Mouse (Mus musculus): ENCODE measurements at regions not wholly inside any gene's neighbourhood (a gene's known extent, or its start where the extent isn't known, plus 50 kb on each side); places are given as distances from the start of the nearest gene placed in this dataset.

GRCm38 (mm10) chr11:7423276-7424081, 209.8 kb upstream of the Igfbp3 start:
- Histone ChIP-seq H3K27ac (peak overlapping the region; percentile 45; the same call in 1 of the 2 replicates), H3K27me3 (ENCODE audit: insufficient read depth, poor library complexity, severe bottlenecking) (no peaks in the 10 kb centered on the region), H3K36me3 (no peaks in the 10 kb centered on the region), H3K4me1 (replicated peaks) (peaks cover 11% of the 10 kb centered on the region), H3K4me3 (peak overlapping the region; percentile 9; the same call in 1 of the 2 replicates), H3K9me3 (no peaks in the 10 kb centered on the region)
- peak; percentile 14 for DNase-seq (ENCODE audit: low spot score)
- WGBS = 11% methylated on average over 13 of the region's 13 CpGs

- no peak overlapping the region for H3K4me3 ChIP-seq
- H3K36me3 ChIP-seq = no peaks in the 10 kb centered on the region
- WGBS = 68% methylated on average over 3 of the region's 3 CpGs
- no peaks in the 10 kb centered on the region for H3K9me3 ChIP-seq
- no peak overlapping the region for H3K27ac ChIP-seq
- DNase-seq (ENCODE audit: low spot score) = no peak
- H3K27me3 ChIP-seq (ENCODE audit: insufficient read depth, poor library complexity, severe bottlenecking) = no peaks in the 10 kb centered on the region
- H3K4me1 ChIP-seq (replicated peaks) = no peaks in the 10 kb centered on the region
Measured at GRCm38 (mm10) chr11:7412631-7413030, 198.9 kb upstream of the Igfbp3 start.

- H3K27ac ChIP-seq = no peak overlapping the region
- no peak overlapping the region for H3K4me3 ChIP-seq
- DNase-seq (ENCODE audit: low spot score) = no peak
- no peaks in the 10 kb centered on the region for H3K27me3 ChIP-seq (ENCODE audit: insufficient read depth, poor library complexity, severe bottlenecking)
- H3K4me1 ChIP-seq (replicated peaks) = no peaks in the 10 kb centered on the region
- H3K9me3 ChIP-seq = no peaks in the 10 kb centered on the region
- no peaks in the 10 kb centered on the region for H3K36me3 ChIP-seq
Measured at GRCm38 (mm10) chr11:7408992-7409391, 195.3 kb upstream of the Igfbp3 start.

- H3K4me1 ChIP-seq (replicated peaks) = no peaks in the 10 kb centered on the region
- no peak overlapping the region for H3K4me3 ChIP-seq
- no peaks in the 10 kb centered on the region for H3K9me3 ChIP-seq
- no peaks in the 10 kb centered on the region for H3K36me3 ChIP-seq
- H3K27ac ChIP-seq = no peak overlapping the region
- 89% methylated on average over 4 of the region's 4 CpGs for WGBS
- H3K27me3 ChIP-seq (ENCODE audit: insufficient read depth, poor library complexity, severe bottlenecking) = no peaks in the 10 kb centered on the region
- DNase-seq (ENCODE audit: low spot score) = no peak
Measured at GRCm38 (mm10) chr11:7404666-7405065, 190.9 kb upstream of the Igfbp3 start.

- Histone ChIP-seq H3K4me1 (replicated peaks) (no peaks in the 10 kb centered on the region), H3K27ac (no peak overlapping the region), H3K4me3 (no peak overlapping the region), H3K27me3 (ENCODE audit: insufficient read depth, poor library complexity, severe bottlenecking) (no peaks in the 10 kb centered on the region), H3K9me3 (no peaks in the 10 kb centered on the region), H3K36me3 (no peaks in the 10 kb centered on the region)
- no peak for DNase-seq (ENCODE audit: low spot score)
- WGBS = 81% methylated on average over 1 of the region's 1 CpGs
Measured at GRCm38 (mm10) chr11:7371835-7372234, 158.1 kb upstream of the Igfbp3 start.

- Histone ChIP-seq H3K4me3 (no peak overlapping the region), H3K27ac (no peak overlapping the region), H3K9me3 (no peaks in the 10 kb centered on the region), H3K36me3 (no peaks in the 10 kb centered on the region), H3K27me3 (ENCODE audit: insufficient read depth, poor library complexity, severe bottlenecking) (no peaks in the 10 kb centered on the region), H3K4me1 (replicated peaks) (no peaks in the 10 kb centered on the region)
- WGBS = 93% methylated on average over 3 of the region's 3 CpGs
- no peak for DNase-seq (ENCODE audit: low spot score)
Measured at GRCm38 (mm10) chr11:7361388-7361787, 147.7 kb upstream of the Igfbp3 start.

GRCm38 (mm10) chr11:7348601-7349000, 134.9 kb upstream of the Igfbp3 start:
- no peaks in the 10 kb centered on the region for H3K9me3 ChIP-seq
- H3K27me3 ChIP-seq (ENCODE audit: insufficient read depth, poor library complexity, severe bottlenecking) = no peaks in the 10 kb centered on the region
- no peaks in the 10 kb centered on the region for H3K4me1 ChIP-seq (replicated peaks)
- no peak overlapping the region for H3K27ac ChIP-seq
- WGBS = 83% methylated on average over 1 of the region's 1 CpGs
- no peak for DNase-seq (ENCODE audit: low spot score)
- H3K4me3 ChIP-seq = no peak overlapping the region
- no peaks in the 10 kb centered on the region for H3K36me3 ChIP-seq

GRCm38 (mm10) chr11:7337826-7338225, 124.1 kb upstream of the Igfbp3 start:
- Histone ChIP-seq H3K9me3 (peaks cover 13% of the 10 kb centered on the region), H3K27me3 (ENCODE audit: insufficient read depth, poor library complexity, severe bottlenecking) (no peaks in the 10 kb centered on the region), H3K4me3 (no peak overlapping the region)

GRCm38 (mm10) chr11:7317409-7317970, 103.8 kb upstream of the Igfbp3 start:
- Histone ChIP-seq H3K9me3 (0 out of 2 replicates have a peak, but pooled peaks cover 3% of the 10 kb centered on the region), H3K4me3 (no peak overlapping the region), H3K27me3 (ENCODE audit: insufficient read depth, poor library complexity, severe bottlenecking) (no peaks in the 10 kb centered on the region), H3K36me3 (no peaks in the 10 kb centered on the region), H3K4me1 (replicated peaks) (no peaks in the 10 kb centered on the region), H3K27ac (no peak overlapping the region)
- 73% methylated on average over 3 of the region's 3 CpGs for WGBS
- DNase-seq (ENCODE audit: low spot score) = no peak

More at GRCm38 (mm10) chr11:7337826-7338225, 124.1 kb upstream of the Igfbp3 start:
- no peak overlapping the region for H3K27ac ChIP-seq
- H3K4me1 ChIP-seq (replicated peaks) = no peaks in the 10 kb centered on the region
- H3K36me3 ChIP-seq = no peaks in the 10 kb centered on the region
- no peak for DNase-seq (ENCODE audit: low spot score)

- no peaks in the 10 kb centered on the region for H3K36me3 ChIP-seq
- H3K4me1 ChIP-seq (replicated peaks) = no peaks in the 10 kb centered on the region
- H3K4me3 ChIP-seq = no peak overlapping the region
- H3K27ac ChIP-seq = no peak overlapping the region
- no peak for DNase-seq (ENCODE audit: low spot score)
- no peaks in the 10 kb centered on the region for H3K27me3 ChIP-seq (ENCODE audit: insufficient read depth, poor library complexity, severe bottlenecking)
- H3K9me3 ChIP-seq = no peaks in the 10 kb centered on the region
Measured at GRCm38 (mm10) chr11:7296252-7296651, 82.5 kb upstream of the Igfbp3 start.

GRCm38 (mm10) chr11:7289242-7289938, 75.7 kb upstream of the Igfbp3 start:
- Histone ChIP-seq H3K4me1 (replicated peaks) (0 out of 2 replicates have a peak, but pooled peaks cover 3% of the 10 kb centered on the region), H3K27me3 (ENCODE audit: insufficient read depth, poor library complexity, severe bottlenecking) (no peaks in the 10 kb centered on the region), H3K9me3 (no peaks in the 10 kb centered on the region), H3K36me3 (no peaks in the 10 kb centered on the region), H3K4me3 (no peak overlapping the region), H3K27ac (no peak overlapping the region)
- WGBS = 90% methylated on average over 8 of the region's 8 CpGs
- no peak for DNase-seq (ENCODE audit: low spot score)

GRCm38 (mm10) chr11:7284836-7285490, 71.2 kb upstream of the Igfbp3 start:
- Histone ChIP-seq H3K4me3 (no peak overlapping the region), H3K4me1 (replicated peaks) (peaks cover 8% of the 10 kb centered on the region; the same call in 1 of the 2 replicates), H3K27me3 (ENCODE audit: insufficient read depth, poor library complexity, severe bottlenecking) (no peaks in the 10 kb centered on the region), H3K36me3 (no peaks in the 10 kb centered on the region), H3K9me3 (no peaks in the 10 kb centered on the region), H3K27ac (no peak overlapping the region)
- DNase-seq (ENCODE audit: low spot score) = no peak
- 62% methylated on average over 4 of the region's 4 CpGs for WGBS

- DNase-seq (ENCODE audit: low spot score) = no peak
- no peak overlapping the region for H3K4me3 ChIP-seq
- peaks cover 8% of the 10 kb centered on the region; the same call in 1 of the 2 replicates for H3K4me1 ChIP-seq (replicated peaks)
- no peaks in the 10 kb centered on the region for H3K36me3 ChIP-seq
- no peak overlapping the region for H3K27ac ChIP-seq
- H3K9me3 ChIP-seq = no peaks in the 10 kb centered on the region
- H3K27me3 ChIP-seq (ENCODE audit: insufficient read depth, poor library complexity, severe bottlenecking) = no peaks in the 10 kb centered on the region
- WGBS = 88% methylated on average over 3 of the region's 3 CpGs
Measured at GRCm38 (mm10) chr11:7282981-7283380, 69.3 kb upstream of the Igfbp3 start.
